Mouse (Mus musculus): ENCODE results near the gene Agap1. TPM values are rescaled to one million over a fixed set of nuclear protein-coding genes. Genes with fewer than 3 reads are reported as not detected.

Agap1 gene
- polyA plus RNA-seq, 1 experiment from 2014 or later: 47.7 TPM

DNA sequence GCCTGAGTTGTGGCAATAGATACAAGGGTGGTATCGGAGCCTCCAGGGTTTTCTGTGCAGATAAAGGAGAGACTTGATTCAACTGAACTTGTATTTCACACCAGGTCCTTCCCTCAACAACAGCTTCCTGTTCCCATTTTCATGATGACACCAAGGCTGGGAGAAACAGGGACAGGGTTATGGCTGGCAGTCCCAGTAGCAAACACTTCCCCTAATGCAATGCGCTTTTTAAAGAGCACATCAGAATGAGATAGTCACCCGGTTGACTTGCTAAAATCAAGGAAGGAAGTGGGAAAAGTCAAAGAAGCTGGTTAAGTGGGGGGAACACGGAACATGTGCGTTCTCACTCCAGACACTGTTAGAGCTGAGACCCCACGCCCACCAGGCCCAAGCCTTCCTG, 436.8 kb downstream of the Agap1 start:
- ATAC-seq: no peak
- H3K4me2 ChIP-seq (ENCODE audit: low read length): no peak overlapping the region
- peaks cover 8% of the 10 kb centered on the region for H3K4me1 ChIP-seq (ENCODE audit: control insufficient read depth, insufficient read depth, low read length)
- H3K27ac ChIP-seq (ENCODE audit: low read length): no peak overlapping the region
- H3K36me3 ChIP-seq (ENCODE audit: control insufficient read depth, insufficient read depth, low read length): peaks cover 12% of the 10 kb centered on the region
- no peak overlapping the region for H3K9ac ChIP-seq (ENCODE audit: low read depth, low read length)
- H3K9me3 ChIP-seq (replicated peaks; ENCODE audit: control insufficient read depth, low read length, poor library complexity, severe bottlenecking): no peaks in the 10 kb centered on the region
- H3K27me3 ChIP-seq (ENCODE audit: control insufficient read depth, insufficient read depth, low read depth, low read length): no peaks in the 10 kb centered on the region
- 87% methylated on average over 6 of the region's 6 CpGs for WGBS
- no peak overlapping the region for H3K4me3 ChIP-seq (ENCODE audit: low read depth, low read length)

DNA sequence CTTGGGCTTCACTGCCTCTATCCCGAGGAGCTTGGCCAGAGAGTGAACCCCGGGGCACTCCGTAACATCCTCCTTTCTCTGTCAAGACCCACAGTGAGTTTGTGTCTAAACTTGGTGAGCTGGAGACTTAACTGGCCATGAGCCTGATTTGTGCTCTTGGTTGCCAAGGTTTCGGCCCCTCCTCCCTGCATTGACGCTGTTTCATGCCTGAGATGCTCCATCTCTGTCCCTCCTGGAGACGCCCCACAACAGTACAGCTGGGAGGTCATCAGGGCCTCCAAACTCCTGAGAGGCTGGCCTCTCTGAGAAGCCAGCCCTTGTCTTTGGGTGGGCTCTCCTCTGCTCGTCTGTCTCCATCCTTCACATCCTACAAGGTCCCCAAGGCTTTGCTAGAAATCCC, 437.7 kb downstream of the Agap1 start:
- 24% methylated on average over 7 of the region's 7 CpGs for WGBS
- no peak for ATAC-seq
- Histone ChIP-seq H3K4me3 (ENCODE audit: low read depth, low read length) (no peak overlapping the region), H3K27ac (ENCODE audit: low read length) (no peak overlapping the region), H3K9me3 (replicated peaks; ENCODE audit: control insufficient read depth, low read length, poor library complexity, severe bottlenecking) (no peaks in the 10 kb centered on the region), H3K27me3 (ENCODE audit: control insufficient read depth, insufficient read depth, low read depth, low read length) (no peaks in the 10 kb centered on the region), H3K4me2 (ENCODE audit: low read length) (no peak overlapping the region), H3K4me1 (ENCODE audit: control insufficient read depth, insufficient read depth, low read length) (peaks cover 8% of the 10 kb centered on the region), H3K9ac (ENCODE audit: low read depth, low read length) (no peak overlapping the region), H3K36me3 (ENCODE audit: control insufficient read depth, insufficient read depth, low read length) (peaks cover 14% of the 10 kb centered on the region)

DNA sequence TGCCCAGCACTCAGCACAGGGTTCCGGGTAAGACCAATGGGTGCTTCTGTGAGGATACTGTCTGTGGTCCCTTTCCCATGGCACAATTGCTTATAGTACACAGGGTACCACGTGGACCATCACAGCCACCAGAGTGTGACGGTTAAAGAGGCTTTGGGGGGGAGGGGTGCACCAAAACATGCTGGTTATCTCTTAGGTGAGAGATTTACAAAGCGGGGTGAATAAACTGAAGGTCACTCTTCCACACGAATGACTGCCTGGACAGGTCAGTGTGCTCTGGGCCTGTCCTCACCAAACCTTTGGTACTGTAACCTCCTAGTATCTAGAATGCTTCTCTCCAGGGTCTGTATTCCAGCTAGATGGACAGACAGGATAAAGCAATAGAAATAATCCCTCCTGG, 441.2 kb downstream of the Agap1 start:
- Histone ChIP-seq H3K4me1 (ENCODE audit: control insufficient read depth, insufficient read depth, low read length) (peaks cover 6% of the 10 kb centered on the region), H3K9ac (ENCODE audit: low read depth, low read length) (no peak overlapping the region), H3K27ac (ENCODE audit: low read length) (no peak overlapping the region), H3K36me3 (ENCODE audit: control insufficient read depth, insufficient read depth, low read length) (0 out of 2 replicates have a peak, but pooled peaks cover 2% of the 10 kb centered on the region), H3K4me2 (ENCODE audit: low read length) (no peak overlapping the region), H3K9me3 (replicated peaks; ENCODE audit: control insufficient read depth, low read length, poor library complexity, severe bottlenecking) (no peaks in the 10 kb centered on the region), H3K4me3 (ENCODE audit: low read depth, low read length) (no peak overlapping the region), H3K27me3 (ENCODE audit: control insufficient read depth, insufficient read depth, low read depth, low read length) (no peaks in the 10 kb centered on the region)
- 83% methylated on average over 5 of the region's 5 CpGs for WGBS
- no peak for ATAC-seq

GRCm38 (mm10) chr1:89899036-89899435, 444.4 kb downstream of the Agap1 start:
- Histone ChIP-seq H3K4me1 (ENCODE audit: control insufficient read depth, insufficient read depth, low read length) (no peaks in the 10 kb centered on the region), H3K9me3 (replicated peaks; ENCODE audit: control insufficient read depth, low read length, poor library complexity, severe bottlenecking) (no peaks in the 10 kb centered on the region), H3K4me3 (ENCODE audit: low read depth, low read length) (no peak overlapping the region), H3K27ac (ENCODE audit: low read length) (no peak overlapping the region), H3K4me2 (ENCODE audit: low read length) (no peak overlapping the region), H3K27me3 (ENCODE audit: control insufficient read depth, insufficient read depth, low read depth, low read length) (no peaks in the 10 kb centered on the region), H3K9ac (ENCODE audit: low read depth, low read length) (no peak overlapping the region), H3K36me3 (ENCODE audit: control insufficient read depth, insufficient read depth, low read length) (0 out of 2 replicates have a peak, but pooled peaks cover 2% of the 10 kb centered on the region)
- no peak for ATAC-seq
- 84% methylated on average over 2 of the region's 2 CpGs for WGBS

DNA sequence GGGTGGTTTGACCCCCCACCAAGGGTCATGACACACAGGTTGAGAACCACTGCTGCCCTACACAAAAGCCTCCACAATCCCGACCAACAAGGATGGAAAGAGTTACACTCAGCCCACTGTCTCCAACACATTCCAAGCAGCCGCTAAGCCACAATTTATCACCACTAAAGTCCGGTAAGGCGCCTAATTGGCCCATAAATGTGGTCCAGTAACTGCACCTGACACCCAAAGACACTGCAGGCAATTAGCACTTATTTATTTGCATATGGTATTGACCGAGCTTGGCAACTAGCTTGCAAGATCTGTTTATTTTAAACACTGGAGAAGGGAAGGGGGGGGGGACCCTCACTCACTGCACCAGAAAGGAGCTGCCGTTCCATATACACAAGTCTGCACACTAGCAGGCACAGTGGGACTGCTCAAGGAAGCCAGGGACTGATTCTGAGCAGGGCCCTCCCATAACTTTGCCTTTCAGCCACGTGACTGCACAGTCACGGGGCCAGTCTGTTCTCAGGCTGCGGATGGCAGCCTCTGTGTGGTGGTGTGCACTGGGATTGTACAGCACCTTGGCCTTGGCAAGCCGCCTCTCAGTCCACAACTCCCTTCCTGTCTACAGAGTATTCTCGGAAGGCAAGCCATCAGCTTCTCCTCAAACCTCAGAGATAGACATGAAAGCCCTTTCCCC, 445.3 kb downstream of the Agap1 start:
- no peak for ATAC-seq
- Histone ChIP-seq H3K27ac (ENCODE audit: low read length) (no peak overlapping the region), H3K27me3 (ENCODE audit: control insufficient read depth, insufficient read depth, low read depth, low read length) (no peaks in the 10 kb centered on the region), H3K4me2 (ENCODE audit: low read length) (no peak overlapping the region), H3K4me1 (ENCODE audit: control insufficient read depth, insufficient read depth, low read length) (no peaks in the 10 kb centered on the region), H3K4me3 (ENCODE audit: low read depth, low read length) (no peak overlapping the region), H3K9ac (ENCODE audit: low read depth, low read length) (no peak overlapping the region), H3K36me3 (ENCODE audit: control insufficient read depth, insufficient read depth, low read length) (0 out of 2 replicates have a peak, but pooled peaks cover 2% of the 10 kb centered on the region), H3K9me3 (replicated peaks; ENCODE audit: control insufficient read depth, low read length, poor library complexity, severe bottlenecking) (no peaks in the 10 kb centered on the region)
- 78% methylated on average over 11 of the region's 11 CpGs for WGBS

- Histone ChIP-seq H3K27ac (ENCODE audit: low read length) (no peak overlapping the region), H3K27me3 (ENCODE audit: control insufficient read depth, insufficient read depth, low read depth, low read length) (no peaks in the 10 kb centered on the region), H3K36me3 (ENCODE audit: control insufficient read depth, insufficient read depth, low read length) (0 out of 2 replicates have a peak, but pooled peaks cover 2% of the 10 kb centered on the region), H3K4me3 (ENCODE audit: low read depth, low read length) (no peak overlapping the region), H3K4me1 (ENCODE audit: control insufficient read depth, insufficient read depth, low read length) (no peaks in the 10 kb centered on the region), H3K9ac (ENCODE audit: low read depth, low read length) (no peak overlapping the region), H3K9me3 (replicated peaks; ENCODE audit: control insufficient read depth, low read length, poor library complexity, severe bottlenecking) (peaks cover 5% of the 10 kb centered on the region; the same call in 1 of the 2 replicates), H3K4me2 (ENCODE audit: low read length) (no peak overlapping the region)
- no peak for ATAC-seq
- WGBS: 82% methylated on average over 4 of the region's 4 CpGs
These were observed 446.8 kb downstream of the Agap1 start for GRCm38 (mm10) chr1:89901381-89901780.

DNA sequence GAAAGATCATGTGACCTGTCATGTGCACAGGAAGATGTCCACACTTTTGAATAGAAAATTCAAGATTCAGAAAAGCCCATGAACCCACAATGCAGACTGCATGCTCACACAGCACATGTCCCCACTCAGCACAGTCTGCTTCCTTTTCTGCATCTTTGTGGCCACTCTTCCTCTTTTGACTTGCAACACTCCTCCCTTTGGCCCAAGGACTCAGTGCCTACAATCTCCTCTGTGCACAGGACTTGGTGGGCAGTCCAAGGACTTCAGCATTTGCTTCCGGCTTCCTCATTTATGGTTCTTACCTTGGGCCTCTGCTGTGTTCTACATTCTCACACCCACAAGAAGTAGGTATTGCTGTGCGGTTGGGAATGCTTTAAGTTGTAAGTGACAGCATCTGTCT, 447.6 kb downstream of the Agap1 start:
- Histone ChIP-seq H3K9ac (ENCODE audit: low read depth, low read length) (no peak overlapping the region), H3K27ac (ENCODE audit: low read length) (no peak overlapping the region), H3K4me1 (ENCODE audit: control insufficient read depth, insufficient read depth, low read length) (no peaks in the 10 kb centered on the region), H3K36me3 (ENCODE audit: control insufficient read depth, insufficient read depth, low read length) (0 out of 2 replicates have a peak, but pooled peaks cover under 1% of the 10 kb centered on the region), H3K4me2 (ENCODE audit: low read length) (no peak overlapping the region), H3K27me3 (ENCODE audit: control insufficient read depth, insufficient read depth, low read depth, low read length) (no peaks in the 10 kb centered on the region), H3K9me3 (replicated peaks; ENCODE audit: control insufficient read depth, low read length, poor library complexity, severe bottlenecking) (peaks cover 11% of the 10 kb centered on the region; the same call in 1 of the 2 replicates), H3K4me3 (ENCODE audit: low read depth, low read length) (no peak overlapping the region)
- 94% methylated on average over 2 of the region's 2 CpGs for WGBS
- no peak for ATAC-seq

DNA sequence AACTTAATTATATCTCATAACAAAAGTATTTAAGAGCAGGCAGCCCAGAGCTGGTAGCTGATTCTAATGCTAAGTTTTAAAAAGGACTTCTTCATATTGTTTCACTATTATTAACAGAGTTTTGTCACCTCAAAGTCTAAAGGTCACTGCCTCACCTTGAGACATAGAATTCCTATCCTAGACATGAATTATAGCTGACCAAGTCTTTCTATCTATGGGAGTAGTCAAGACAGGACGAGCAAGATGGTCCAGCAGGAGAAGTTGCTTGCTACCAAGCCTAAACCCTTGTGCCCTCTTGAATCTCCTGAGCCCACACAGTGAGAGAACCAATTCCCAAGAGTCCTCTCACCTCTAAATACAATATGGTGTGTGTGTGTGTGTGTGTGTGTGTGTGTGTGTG, 448.0 kb downstream of the Agap1 start:
- H3K9ac ChIP-seq (ENCODE audit: low read depth, low read length): no peak overlapping the region
- peaks cover 11% of the 10 kb centered on the region; the same call in 1 of the 2 replicates for H3K9me3 ChIP-seq (replicated peaks; ENCODE audit: control insufficient read depth, low read length, poor library complexity, severe bottlenecking)
- H3K27me3 ChIP-seq (ENCODE audit: control insufficient read depth, insufficient read depth, low read depth, low read length): no peaks in the 10 kb centered on the region
- no peak overlapping the region for H3K4me2 ChIP-seq (ENCODE audit: low read length)
- H3K4me3 ChIP-seq (ENCODE audit: low read depth, low read length): no peak overlapping the region
- 92% methylated on average over 1 of the region's 1 CpGs for WGBS
- no peak overlapping the region for H3K27ac ChIP-seq (ENCODE audit: low read length)
- H3K4me1 ChIP-seq (ENCODE audit: control insufficient read depth, insufficient read depth, low read length): no peaks in the 10 kb centered on the region
- H3K36me3 ChIP-seq (ENCODE audit: control insufficient read depth, insufficient read depth, low read length): no peaks in the 10 kb centered on the region
- no peak for ATAC-seq

DNA sequence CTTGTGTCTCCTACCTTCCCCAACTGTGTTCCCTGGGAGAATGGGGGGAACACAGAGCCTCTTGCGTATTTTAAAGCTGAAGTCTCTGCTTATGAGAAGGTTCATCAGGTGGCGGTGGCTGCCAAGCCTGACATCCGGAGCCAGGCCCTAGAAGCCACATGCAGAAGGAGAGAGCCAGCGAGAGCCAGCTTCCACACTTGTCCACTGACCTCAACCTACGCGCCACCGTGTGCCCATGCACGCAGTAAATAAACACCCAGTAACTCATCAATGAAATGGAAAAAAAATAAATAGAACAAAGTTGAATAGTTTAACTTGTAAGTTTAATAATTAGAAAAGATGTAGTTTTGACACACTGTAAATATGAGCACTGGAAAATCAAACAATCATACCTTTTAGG, 455.2 kb downstream of the Agap1 start:
- no peak overlapping the region for H3K4me3 ChIP-seq (ENCODE audit: low read depth, low read length)
- 94% methylated on average over 8 of the region's 8 CpGs for WGBS
- H3K27ac ChIP-seq (ENCODE audit: low read length): no peak overlapping the region
- peaks cover 13% of the 10 kb centered on the region for H3K27me3 ChIP-seq (ENCODE audit: control insufficient read depth, insufficient read depth, low read depth, low read length)
- H3K9ac ChIP-seq (ENCODE audit: low read depth, low read length): no peak overlapping the region
- H3K4me1 ChIP-seq (ENCODE audit: control insufficient read depth, insufficient read depth, low read length): no peaks in the 10 kb centered on the region
- peaks cover 11% of the 10 kb centered on the region; the same call in 1 of the 2 replicates for H3K9me3 ChIP-seq (replicated peaks; ENCODE audit: control insufficient read depth, low read length, poor library complexity, severe bottlenecking)
- ATAC-seq: no peak
- no peaks in the 10 kb centered on the region for H3K36me3 ChIP-seq (ENCODE audit: control insufficient read depth, insufficient read depth, low read length)
- no peak overlapping the region for H3K4me2 ChIP-seq (ENCODE audit: low read length)
